Mouse (Mus musculus): Measurements from ENCODE around the gene Camta1.

GRCm38 (mm10) chr4:150978156-150978910 is 883.3 kb downstream of the Camta1 start:
- no peak for TF ChIP-seq CTCF (conservative IDR thresholded peaks at IDR 0.05; ENCODE audit: insufficient read depth, insufficient read length, low read depth, low read length)
- TF ChIP-seq POLR2A (IDR thresholded peaks at IDR 0.05; ENCODE audit: low read depth, low read length) = no peak
